Mouse (Mus musculus) testis, adult 2 months (tissue): ENCODE data around the gene Csnk2a1.

Source experiments
- CTCF ChIP-seq: fragments of 200-500 bp; IDR thresholded peaks from 2 replicates; pipeline ENCODE4 v1.5.1; 2012; ENCODE audit warnings: low read depth, mild to moderate bottlenecking, inconsistent platforms, low read length, moderate library complexity; ENCODE audit not compliant: control insufficient read depth, insufficient read depth, insufficient replicate concordance
- POLR2A ChIP-seq: fragments of 200-500 bp; IDR thresholded peaks from 2 replicates; pipeline ENCODE4 v1.6.1; 2012; ENCODE audit warnings: low read depth, mild to moderate bottlenecking, inconsistent platforms, low read length, moderate library complexity; ENCODE audit not compliant: control insufficient read depth

- no peak for TF ChIP-seq CTCF
- TF ChIP-seq POLR2A = no peak
Measured at GRCm38 (mm10) chr2:152190161-152190560, 36.5 kb upstream of the Csnk2a1 start.
